Mouse (Mus musculus) layer of hippocampus, postnatal 14 days (tissue): ENCODE measurements around the gene Gm49630. TPM values are rescaled to one million over a fixed set of nuclear protein-coding genes. Genes with fewer than 3 reads are reported as not detected.
"Not testable (repeated sequence)": the region's sequence is repeated elsewhere in the genome, so short reads cannot be mapped to it uniquely, and the experiment has no call there.

ENCODE experiments used
- DNase-seq, 2 experiments: peaks; one replicate each; pipeline ENCODE4 v3.0.0; 2021 to 2022; ENCODE audit warnings: low spot score in 2 of 2, mixed read lengths in 1 of 2
- long read RNA-seq, 2 experiments: library from polyadenylated mRNA; stranded (forward); transcript quantifications; one replicate each; pipeline ENCODE4 v2.0.0; 2021
- total RNA-seq, 2 experiments: library from RNA; stranded (reverse); gene quantifications; 2 replicates each; pipeline ENCODE4 v1.2.3; 2021

Gm49630 gene
- not detected for total RNA-seq
- long read RNA-seq, experiment 1: 0 reads
- long read RNA-seq, experiment 2: 0 reads

GRCm38 (mm10) chr17:7371879-7372278 is at the start of gene Gm49630:
TSS of gene Gm49630 (minus strand) at chr17:7371979.
- DNase-seq: not testable (repeated sequence)

- DNase-seq: peak in 1 of 2 experiments; percentile 24
These were observed 48.6 kb upstream of the Gm49630 start for GRCm38 (mm10) chr17:7420191-7420973.

- DNase-seq: not testable (repeated sequence)
These were observed 43.0 kb upstream of the Gm49630 start for GRCm38 (mm10) chr17:7414601-7415310.

GRCm38 (mm10) chr17:7413336-7413735 is 41.6 kb upstream of the Gm49630 start:
- DNase-seq: not testable (repeated sequence)

- DNase-seq: not testable (repeated sequence)
These were observed 28.0 kb upstream of the Gm49630 start for GRCm38 (mm10) chr17:7399770-7400169.

- not testable (repeated sequence) for DNase-seq
These were observed 26.5 kb upstream of the Gm49630 start for GRCm38 (mm10) chr17:7398198-7398847.

- not testable (repeated sequence) for DNase-seq
These were observed 25.3 kb upstream of the Gm49630 start for GRCm38 (mm10) chr17:7397079-7397478.

GRCm38 (mm10) chr17:7396288-7396687 is 24.5 kb upstream of the Gm49630 start:
- DNase-seq: not testable (repeated sequence)

- not testable (repeated sequence) for DNase-seq
These were observed 23.9 kb upstream of the Gm49630 start for GRCm38 (mm10) chr17:7395671-7396070.

GRCm38 (mm10) chr17:7395116-7395515 is 23.3 kb upstream of the Gm49630 start:
- not testable (repeated sequence) for DNase-seq

GRCm38 (mm10) chr17:7389898-7390297 is 18.1 kb upstream of the Gm49630 start:
- DNase-seq: peak in 1 of 2 experiments; percentile 49

GRCm38 (mm10) chr17:7388958-7389356 is 17.2 kb upstream of the Gm49630 start:
- peak in 1 of 2 experiments; percentile 19 for DNase-seq

GRCm38 (mm10) chr17:7388341-7388957 is 16.7 kb upstream of the Gm49630 start:
- DNase-seq: not testable (repeated sequence)

GRCm38 (mm10) chr17:7386016-7386415 is 14.2 kb upstream of the Gm49630 start:
- not testable (repeated sequence) for DNase-seq

- not testable (repeated sequence) for DNase-seq
These were observed 13.6 kb upstream of the Gm49630 start, which contains the start of gene Unc93a2 for GRCm38 (mm10) chr17:7385364-7385763. TSS of gene Unc93a2 (minus strand) at chr17:7385464.

- not testable (repeated sequence) for DNase-seq
These were observed 11.7 kb upstream of the Gm49630 start for GRCm38 (mm10) chr17:7383167-7384143.

GRCm38 (mm10) chr17:7382711-7383110 is 10.9 kb upstream of the Gm49630 start:
- DNase-seq: not testable (repeated sequence)

GRCm38 (mm10) chr17:7377907-7378306 is 6.1 kb upstream of the Gm49630 start:
- DNase-seq: not testable (repeated sequence)

- not testable (repeated sequence) for DNase-seq
These were observed 5.3 kb upstream of the Gm49630 start for GRCm38 (mm10) chr17:7376951-7377700.
